Mouse (Mus musculus): Measurements from ENCODE around the gene Olfr1283.

- TF ChIP-seq CTCF (IDR thresholded peaks at IDR 0.05; ENCODE audit: borderline replicate concordance, insufficient read depth, low read depth, low read length) (no peak), POLR2A (IDR thresholded peaks at IDR 0.05; ENCODE audit: borderline replicate concordance, insufficient read depth, low read length) (no peak)
These were observed at the start of gene Olfr1283 for GRCm38 (mm10) chr2:111366490-111366889.

Data from cerebellum, adult 2 months (tissue).